Mouse (Mus musculus): Measurements from ENCODE around the gene Cd47. TPM values are rescaled to one million over a fixed set of nuclear protein-coding genes. Genes with fewer than 3 reads are reported as not detected.

Gene Cd47
- polyA plus RNA-seq, 1 experiment, result 56.8 TPM

- no peak for TF ChIP-seq POLR2A (IDR thresholded peaks at IDR 0.05; ENCODE audit: low read depth, low read length)
- TF ChIP-seq CTCF (IDR thresholded peaks at IDR 0.05; ENCODE audit: extremely low read depth, insufficient read depth, insufficient read length, insufficient replicate concordance), result no peak
Measured at GRCm38 (mm10) chr16:49937218-49938165, 137.2 kb downstream of the Cd47 start.

GRCm38 (mm10) chr16:49938483-49939301 is 138.4 kb downstream of the Cd47 start:
- 81% methylated on average over 7 of the region's 7 CpGs for WGBS
- no peak for DNase-seq (ENCODE audit: low read depth in 1 of 2, low spot score in 2 of 2)
- H3K4me1 ChIP-seq (ENCODE audit: control insufficient read depth, insufficient read depth, insufficient read length), result peaks cover 11% of the 10 kb centered on the region
- no peak overlapping the region for H3K4me3 ChIP-seq (ENCODE audit: extremely low read depth, insufficient read depth, insufficient read length)
- no peaks in the 10 kb centered on the region for H3K27me3 ChIP-seq (ENCODE audit: control insufficient read depth, insufficient read depth, low read length)
- no peaks in the 10 kb centered on the region for H3K36me3 ChIP-seq (ENCODE audit: control insufficient read depth, insufficient read depth, low read length)
- TF ChIP-seq CTCF (IDR thresholded peaks at IDR 0.05; ENCODE audit: extremely low read depth, insufficient read depth, insufficient read length, insufficient replicate concordance) (no peak), POLR2A (IDR thresholded peaks at IDR 0.05; ENCODE audit: low read depth, low read length) (no peak)
- H3K27ac ChIP-seq (ENCODE audit: insufficient read depth, low read length), result no peak overlapping the region

More at GRCm38 (mm10) chr16:49937218-49938165, 137.2 kb downstream of the Cd47 start:
- no peaks in the 10 kb centered on the region for H3K27me3 ChIP-seq (ENCODE audit: control insufficient read depth, insufficient read depth, low read length)
- H3K36me3 ChIP-seq (ENCODE audit: control insufficient read depth, insufficient read depth, low read length), result no peaks in the 10 kb centered on the region
- WGBS, result 48% methylated on average over 11 of the region's 11 CpGs
- no peak for DNase-seq (ENCODE audit: low read depth in 1 of 2, low spot score in 2 of 2)
- H3K4me3 ChIP-seq (ENCODE audit: extremely low read depth, insufficient read depth, insufficient read length), result no peak overlapping the region
- no peak overlapping the region for H3K27ac ChIP-seq (ENCODE audit: insufficient read depth, low read length)
- H3K4me1 ChIP-seq (ENCODE audit: control insufficient read depth, insufficient read depth, insufficient read length), result peaks cover 9% of the 10 kb centered on the region

- Histone ChIP-seq H3K4me1 (ENCODE audit: control insufficient read depth, insufficient read depth, insufficient read length) (peaks cover 11% of the 10 kb centered on the region), H3K36me3 (ENCODE audit: control insufficient read depth, insufficient read depth, low read length) (no peaks in the 10 kb centered on the region), H3K27ac (ENCODE audit: insufficient read depth, low read length) (no peak overlapping the region), H3K4me3 (ENCODE audit: extremely low read depth, insufficient read depth, insufficient read length) (no peak overlapping the region), H3K27me3 (ENCODE audit: control insufficient read depth, insufficient read depth, low read length) (no peaks in the 10 kb centered on the region)
- no peak for DNase-seq (ENCODE audit: low read depth in 1 of 2, low spot score in 2 of 2)
- TF ChIP-seq CTCF (IDR thresholded peaks at IDR 0.05; ENCODE audit: extremely low read depth, insufficient read depth, insufficient read length, insufficient replicate concordance), result no peak
- TF ChIP-seq POLR2A (IDR thresholded peaks at IDR 0.05; ENCODE audit: low read depth, low read length), result no peak
- WGBS, result 89% methylated on average over 2 of the region's 2 CpGs
Measured at GRCm38 (mm10) chr16:49939376-49939775, 139.0 kb downstream of the Cd47 start.

DNA sequence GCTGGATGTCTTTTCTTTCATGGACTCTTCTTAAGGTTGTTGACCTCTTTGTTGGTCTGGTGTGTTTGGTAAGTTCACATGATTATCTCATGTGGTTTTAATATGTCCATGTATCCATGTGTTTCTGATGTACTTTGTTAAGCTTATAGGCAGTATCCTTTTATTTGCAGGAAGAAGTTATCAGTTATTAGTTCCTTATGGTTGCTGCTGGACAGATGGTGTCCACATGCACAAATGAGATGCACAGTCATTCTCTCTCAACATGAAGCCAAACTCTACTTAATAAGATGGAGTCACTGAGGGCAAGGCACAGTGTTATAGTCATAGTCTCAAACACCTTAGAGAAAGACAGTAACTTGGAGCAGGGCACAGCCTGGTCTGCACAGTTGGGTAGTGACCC is 140.1 kb downstream of the Cd47 start:
- Histone ChIP-seq H3K27me3 (ENCODE audit: control insufficient read depth, insufficient read depth, low read length) (no peaks in the 10 kb centered on the region), H3K36me3 (ENCODE audit: control insufficient read depth, insufficient read depth, low read length) (no peaks in the 10 kb centered on the region), H3K4me1 (ENCODE audit: control insufficient read depth, insufficient read depth, insufficient read length) (peaks cover 11% of the 10 kb centered on the region), H3K27ac (ENCODE audit: insufficient read depth, low read length) (no peak overlapping the region), H3K4me3 (ENCODE audit: extremely low read depth, insufficient read depth, insufficient read length) (no peak overlapping the region)
- TF ChIP-seq CTCF (IDR thresholded peaks at IDR 0.05; ENCODE audit: extremely low read depth, insufficient read depth, insufficient read length, insufficient replicate concordance) (no peak), POLR2A (IDR thresholded peaks at IDR 0.05; ENCODE audit: low read depth, low read length) (no peak)
- DNase-seq (ENCODE audit: low read depth in 1 of 2, low spot score in 2 of 2), result no peak

DNA sequence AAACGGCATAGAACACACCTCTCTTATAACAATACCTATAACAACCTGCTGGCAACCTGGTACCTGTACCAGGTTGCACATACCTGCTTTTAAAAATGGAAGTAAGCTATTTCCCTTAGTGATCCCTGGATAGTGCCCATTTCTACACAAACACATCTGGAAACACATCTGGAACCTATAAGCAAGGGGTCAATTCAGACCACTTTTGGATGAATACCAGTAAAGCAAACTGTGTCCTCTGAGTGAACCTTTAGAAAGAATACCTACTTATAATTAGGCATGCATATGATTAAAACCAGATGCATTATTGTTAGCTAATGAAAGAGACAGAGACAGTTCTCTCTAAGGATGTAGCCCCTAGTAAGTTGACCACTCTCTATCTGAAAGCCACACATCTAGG is 140.7 kb downstream of the Cd47 start:
- no peaks in the 10 kb centered on the region for H3K36me3 ChIP-seq (ENCODE audit: control insufficient read depth, insufficient read depth, low read length)
- no peak overlapping the region for H3K4me3 ChIP-seq (ENCODE audit: extremely low read depth, insufficient read depth, insufficient read length)
- no peaks in the 10 kb centered on the region for H3K27me3 ChIP-seq (ENCODE audit: control insufficient read depth, insufficient read depth, low read length)
- peaks cover 11% of the 10 kb centered on the region for H3K4me1 ChIP-seq (ENCODE audit: control insufficient read depth, insufficient read depth, insufficient read length)
- WGBS, result 89% methylated on average over 1 of the region's 1 CpGs
- no peak overlapping the region for H3K27ac ChIP-seq (ENCODE audit: insufficient read depth, low read length)
- no peak for DNase-seq (ENCODE audit: low read depth in 1 of 2, low spot score in 2 of 2)
- TF ChIP-seq CTCF (IDR thresholded peaks at IDR 0.05; ENCODE audit: extremely low read depth, insufficient read depth, insufficient read length, insufficient replicate concordance) (no peak), POLR2A (IDR thresholded peaks at IDR 0.05; ENCODE audit: low read depth, low read length) (no peak)

- no peak overlapping the region for H3K27ac ChIP-seq (ENCODE audit: insufficient read depth, low read length)
- H3K27me3 ChIP-seq (ENCODE audit: control insufficient read depth, insufficient read depth, low read length), result no peaks in the 10 kb centered on the region
- 89% methylated on average over 1 of the region's 1 CpGs for whole genome bisulfite sequencing
- TF ChIP-seq CTCF (IDR thresholded peaks at IDR 0.05; ENCODE audit: extremely low read depth, insufficient read depth, insufficient read length, insufficient replicate concordance) (no peak), POLR2A (IDR thresholded peaks at IDR 0.05; ENCODE audit: low read depth, low read length) (no peak)
- H3K36me3 ChIP-seq (ENCODE audit: control insufficient read depth, insufficient read depth, low read length), result no peaks in the 10 kb centered on the region
- no peak for DNase-seq (ENCODE audit: low read depth in 1 of 2, low spot score in 2 of 2)
- no peak overlapping the region for H3K4me3 ChIP-seq (ENCODE audit: extremely low read depth, insufficient read depth, insufficient read length)
- peaks cover 2% of the 10 kb centered on the region; the same call in 1 of the 2 replicates for H3K4me1 ChIP-seq (ENCODE audit: control insufficient read depth, insufficient read depth, insufficient read length)
Measured at GRCm38 (mm10) chr16:49943726-49944125, 143.4 kb downstream of the Cd47 start.
